Mouse (Mus musculus) stomach, embryonic 15.5 days (tissue): Measurements from ENCODE around the gene Sardh. TPM values are rescaled to one million over a fixed set of nuclear protein-coding genes. Genes with fewer than 3 reads are reported as not detected.

Source experiments
- ATAC-seq: fragments of 200-750 bp; cut with Nextera tagmentation; 2 replicates; pipeline ENCODE4 v1.8.0; 2017; ENCODE audit warnings: low read depth, moderate number of reproducible peaks, moderate TSS enrichment; ENCODE audit not compliant: insufficient read depth, low FRiP score
- H3K27ac ChIP-seq: fragments of 300-500 bp; sonication (generic); 2 replicates; pipeline ENCODE4 v1.5.1; 2015; ENCODE audit warnings: mild to moderate bottlenecking, inconsistent platforms
- H3K27me3 ChIP-seq: fragments of 300-500 bp; sonication (generic); replicated peaks from 2 replicates; pipeline ENCODE4 v1.6.1; 2015; ENCODE audit warnings: inconsistent platforms
- H3K36me3 ChIP-seq: fragments of 300-500 bp; sonication (generic); 2 replicates; pipeline ENCODE4 v1.6.1; 2015; ENCODE audit warnings: inconsistent platforms
- H3K4me1 ChIP-seq: fragments of 300-500 bp; sonication (generic); 2 replicates; pipeline ENCODE4 v1.6.1; 2015; ENCODE audit warnings: inconsistent platforms
- H3K4me2 ChIP-seq: fragments of 300-500 bp; sonication (generic); 2 replicates; pipeline ENCODE4 v1.6.1; 2015; ENCODE audit warnings: mild to moderate bottlenecking, inconsistent platforms
- H3K4me3 ChIP-seq: fragments of 300-500 bp; sonication (generic); replicated peaks from 2 replicates; pipeline ENCODE4 v1.5.1; 2015; ENCODE audit warnings: inconsistent platforms
- H3K9ac ChIP-seq: fragments of 300-500 bp; sonication (generic); 2 replicates; pipeline ENCODE4 v1.6.1; 2015; ENCODE audit warnings: inconsistent platforms
- H3K9me3 ChIP-seq: fragments of 300-500 bp; sonication (generic); 2 replicates; pipeline ENCODE4 v1.6.1; 2016; ENCODE audit warnings: inconsistent platforms
- whole genome bisulfite sequencing: fragments of 180-500 bp; shearing (Covaris S2); methylation state at CpG from one replicate; pipeline ENCODE4 v1.1.7; 2015; 5-methylcytosine and 5-hydroxymethylcytosine counted together
- polyA plus RNA-seq: library from polyadenylated mRNA; unstranded; fragments of >200 nt; fragmentation: Nextera tagmentation; extraction: Ambion mirVana; gene quantifications from 2 replicates; pipeline ENCODE4 v1.2.1, GENCODE M21; 2015

The Sardh gene
- polyA plus RNA-seq, 1 experiment from 2014 or later: 16.1 TPM

DNA sequence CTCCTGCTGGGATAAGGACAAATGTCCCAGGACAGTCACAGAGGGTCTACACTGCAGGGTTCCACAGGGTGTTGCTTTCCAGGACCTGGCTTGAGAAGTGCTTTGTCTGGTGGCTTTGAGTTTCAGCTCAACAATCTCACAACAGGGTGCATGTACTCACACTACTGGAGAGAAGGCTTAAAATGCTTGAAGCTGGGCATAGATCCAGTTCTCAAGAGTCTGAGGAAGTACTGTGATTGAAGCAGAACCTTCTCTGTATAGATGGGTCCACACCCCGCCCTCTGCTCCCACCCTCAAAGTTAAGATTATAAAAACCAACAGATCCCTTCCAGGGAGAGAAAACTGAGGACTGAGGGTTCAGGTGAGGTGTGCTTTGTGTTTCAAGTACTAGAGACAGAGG is 47.6 kb downstream of the Sardh start:
- Histone ChIP-seq H3K36me3 (no peaks in the 10 kb centered on the region), H3K4me2 (no peak overlapping the region), H3K27me3 (no peaks in the 10 kb centered on the region), H3K9me3 (no peaks in the 10 kb centered on the region), H3K27ac (no peak overlapping the region), H3K4me1 (no peaks in the 10 kb centered on the region), H3K9ac (no peak overlapping the region), H3K4me3 (no peak overlapping the region)
- 61% methylated on average over 1 of the region's 1 CpGs for WGBS
- no peak for ATAC-seq

DNA sequence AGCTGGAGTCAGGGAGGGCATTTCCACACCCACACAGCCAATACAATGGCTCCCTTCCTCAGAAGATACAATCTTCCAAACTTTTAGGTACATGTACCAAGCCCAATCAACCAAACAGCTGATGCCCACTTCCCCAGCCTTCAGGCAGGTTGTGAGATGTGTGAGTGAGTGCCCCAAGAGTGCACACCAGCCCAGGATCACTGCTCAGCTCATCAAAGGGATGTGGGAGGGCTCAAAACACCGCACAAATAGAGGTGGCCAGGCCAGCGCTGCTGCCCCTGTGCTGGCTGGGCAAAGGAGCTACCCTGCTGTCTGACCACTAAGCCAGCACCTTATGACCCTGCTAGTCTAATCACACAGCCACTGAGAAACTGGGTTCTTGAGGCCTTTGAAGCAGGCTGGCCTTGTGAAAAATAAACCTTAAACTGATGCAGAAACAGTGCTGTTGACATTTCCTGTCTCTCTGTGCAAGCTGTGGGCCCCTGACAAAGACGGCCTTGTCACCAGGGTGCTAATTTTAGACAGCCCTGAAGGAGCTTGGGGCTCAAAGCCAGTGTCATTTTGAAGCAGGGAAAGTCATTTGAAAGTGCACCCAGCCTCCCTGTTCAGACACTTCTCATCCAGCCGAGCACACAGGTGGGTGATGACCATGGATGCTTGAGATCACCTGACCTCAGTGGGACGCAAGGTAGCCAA is 49.4 kb downstream of the Sardh start:
- Histone ChIP-seq H3K27me3 (no peaks in the 10 kb centered on the region), H3K9ac (no peak overlapping the region), H3K27ac (no peak overlapping the region), H3K36me3 (no peaks in the 10 kb centered on the region; the same call in 1 of the 2 replicates), H3K9me3 (no peaks in the 10 kb centered on the region), H3K4me2 (no peak overlapping the region), H3K4me3 (no peak overlapping the region), H3K4me1 (no peaks in the 10 kb centered on the region)
- 43% methylated on average over 5 of the region's 5 CpGs for WGBS
- no peak for ATAC-seq

DNA sequence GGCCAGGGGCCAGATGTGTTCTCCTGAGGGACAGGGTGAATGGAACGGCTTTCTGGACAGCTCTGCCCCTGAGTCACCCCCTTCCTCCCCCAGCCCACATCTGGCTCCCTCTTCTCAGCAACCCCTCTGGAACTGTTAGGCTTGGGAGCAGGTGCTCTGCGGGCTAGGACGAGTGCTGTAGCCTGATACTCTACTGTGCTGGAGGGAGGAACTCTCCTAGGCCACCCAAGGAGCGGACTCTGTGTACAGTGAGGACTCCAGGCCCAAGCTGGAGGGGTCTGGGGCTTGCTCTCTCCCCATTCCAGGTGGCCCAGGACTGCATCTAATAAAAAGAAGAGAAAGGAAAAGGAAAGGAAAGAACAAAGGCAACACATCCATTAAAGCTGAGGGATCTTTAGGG is 58.1 kb downstream of the Sardh start:
- no peaks in the 10 kb centered on the region; the same call in 1 of the 2 replicates for H3K36me3 ChIP-seq
- H3K27ac ChIP-seq: no peak overlapping the region
- no peaks in the 10 kb centered on the region for H3K4me1 ChIP-seq
- H3K27me3 ChIP-seq: no peaks in the 10 kb centered on the region
- H3K9me3 ChIP-seq: no peaks in the 10 kb centered on the region
- no peak for ATAC-seq
- 36% methylated on average over 4 of the region's 4 CpGs for WGBS
- H3K9ac ChIP-seq: no peak overlapping the region
- no peak overlapping the region for H3K4me2 ChIP-seq
- no peak overlapping the region for H3K4me3 ChIP-seq

DNA sequence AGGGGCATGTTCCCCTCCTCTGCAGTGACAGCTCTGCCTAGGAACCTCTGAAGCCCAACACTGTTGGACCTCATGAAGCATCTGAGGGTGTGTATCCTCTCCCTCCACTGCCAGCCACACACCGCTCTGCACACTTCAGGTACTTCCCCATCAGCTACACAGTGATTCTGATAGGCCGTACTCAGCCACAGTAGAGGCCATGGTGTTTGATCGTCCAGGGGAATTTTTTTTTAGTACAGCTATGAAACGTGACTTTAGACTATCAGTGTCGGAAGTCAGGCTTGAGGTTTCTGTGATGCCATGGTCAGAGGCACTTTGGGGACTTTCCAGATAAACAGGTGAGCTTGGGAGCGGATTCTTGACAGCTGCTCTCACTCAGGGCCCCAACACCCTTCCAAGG is 60.6 kb downstream of the Sardh start:
- H3K4me3 ChIP-seq: no peak overlapping the region
- no peak overlapping the region for H3K27ac ChIP-seq
- peaks cover 9% of the 10 kb centered on the region; the same call in 1 of the 2 replicates for H3K4me1 ChIP-seq
- no peaks in the 10 kb centered on the region for H3K36me3 ChIP-seq
- 72% methylated on average over 6 of the region's 6 CpGs for WGBS
- ATAC-seq: no peak
- H3K4me2 ChIP-seq: no peak overlapping the region
- H3K27me3 ChIP-seq: no peaks in the 10 kb centered on the region
- H3K9ac ChIP-seq: no peak overlapping the region
- no peaks in the 10 kb centered on the region for H3K9me3 ChIP-seq

DNA sequence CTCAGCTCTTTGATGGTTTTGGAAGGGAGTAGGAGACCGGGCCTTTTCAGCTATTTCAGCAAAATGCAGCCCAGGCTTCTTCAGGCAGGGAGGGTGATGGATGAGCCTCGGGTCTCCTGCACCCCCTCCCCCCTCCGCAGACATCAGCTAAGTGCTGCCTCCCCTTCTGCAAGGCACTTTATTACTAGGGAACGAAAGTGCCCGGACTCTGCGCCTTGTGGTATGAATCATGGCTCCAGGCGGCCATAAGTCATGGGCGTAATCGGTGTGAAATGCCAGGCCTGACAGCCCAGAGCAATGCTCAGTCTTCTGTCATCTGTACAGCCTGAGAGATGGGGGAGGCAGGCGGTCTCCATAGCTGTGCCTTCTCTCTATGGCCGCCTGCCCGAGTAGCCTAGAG is 64.4 kb downstream of the Sardh start:
- Histone ChIP-seq H3K27ac (no peak overlapping the region; the same call in 1 of the 2 replicates), H3K4me2 (no peak overlapping the region), H3K36me3 (no peaks in the 10 kb centered on the region), H3K4me1 (peaks cover 9% of the 10 kb centered on the region; the same call in 1 of the 2 replicates), H3K4me3 (no peak overlapping the region), H3K27me3 (no peaks in the 10 kb centered on the region), H3K9ac (no peak overlapping the region), H3K9me3 (no peaks in the 10 kb centered on the region)
- ATAC-seq: peak; percentile 48; the same call in 1 of the 2 replicates
- WGBS: 24% methylated on average over 12 of the region's 12 CpGs

DNA sequence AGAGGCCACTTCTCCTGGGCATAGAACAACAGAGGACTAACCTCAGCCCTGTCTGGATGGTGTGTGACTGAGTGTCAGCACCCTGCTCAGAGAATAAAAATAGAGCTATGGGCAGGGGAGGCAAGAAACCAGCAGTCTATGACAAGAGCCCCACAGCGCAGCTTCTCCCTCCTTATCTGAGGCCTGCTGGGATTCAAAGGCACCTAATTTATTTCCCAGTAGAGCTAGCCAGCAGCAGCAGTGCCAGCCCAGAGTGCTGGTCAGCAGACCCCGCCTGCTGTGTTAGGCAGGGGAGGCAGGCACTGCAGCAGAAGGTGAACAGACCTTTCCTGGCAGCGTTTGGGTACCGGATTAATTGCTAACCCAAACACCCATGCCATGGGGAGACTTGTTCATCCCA is 66.2 kb downstream of the Sardh start:
- H3K4me3 ChIP-seq: no peak overlapping the region
- H3K27ac ChIP-seq: no peak overlapping the region
- no peak overlapping the region for H3K4me2 ChIP-seq
- peaks cover 9% of the 10 kb centered on the region; the same call in 1 of the 2 replicates for H3K4me1 ChIP-seq
- WGBS: 39% methylated on average over 4 of the region's 4 CpGs
- no peak for ATAC-seq
- H3K36me3 ChIP-seq: no peaks in the 10 kb centered on the region
- no peak overlapping the region for H3K9ac ChIP-seq
- no peaks in the 10 kb centered on the region for H3K27me3 ChIP-seq
- no peaks in the 10 kb centered on the region for H3K9me3 ChIP-seq

DNA sequence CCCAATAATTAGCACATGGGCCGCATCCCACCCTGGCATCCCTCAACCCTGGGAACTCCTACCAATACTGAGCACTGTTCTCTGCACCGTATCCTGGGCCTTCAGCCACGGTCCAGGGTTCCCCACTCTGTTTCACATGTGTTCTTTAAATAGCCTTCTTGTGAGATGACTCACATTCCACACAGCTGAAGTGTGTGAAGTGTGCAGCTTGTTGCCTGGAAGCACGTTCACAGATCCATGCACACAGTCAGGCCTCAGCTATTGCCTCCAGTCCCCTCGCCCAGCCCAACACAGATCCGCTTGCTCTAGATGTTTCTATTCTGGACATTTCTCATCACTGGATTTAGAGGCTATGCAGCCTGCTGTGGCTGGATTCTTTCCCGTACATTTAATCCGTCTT is 69.0 kb downstream of the Sardh start:
- H3K9ac ChIP-seq: no peak overlapping the region
- H3K27ac ChIP-seq: no peak overlapping the region
- no peaks in the 10 kb centered on the region for H3K27me3 ChIP-seq
- ATAC-seq: no peak
- H3K4me2 ChIP-seq: no peak overlapping the region
- no peak overlapping the region for H3K4me3 ChIP-seq
- H3K36me3 ChIP-seq: no peaks in the 10 kb centered on the region
- 60% methylated on average over 8 of the region's 8 CpGs for WGBS
- H3K9me3 ChIP-seq: no peaks in the 10 kb centered on the region
- H3K4me1 ChIP-seq: peaks cover 9% of the 10 kb centered on the region; the same call in 1 of the 2 replicates

DNA sequence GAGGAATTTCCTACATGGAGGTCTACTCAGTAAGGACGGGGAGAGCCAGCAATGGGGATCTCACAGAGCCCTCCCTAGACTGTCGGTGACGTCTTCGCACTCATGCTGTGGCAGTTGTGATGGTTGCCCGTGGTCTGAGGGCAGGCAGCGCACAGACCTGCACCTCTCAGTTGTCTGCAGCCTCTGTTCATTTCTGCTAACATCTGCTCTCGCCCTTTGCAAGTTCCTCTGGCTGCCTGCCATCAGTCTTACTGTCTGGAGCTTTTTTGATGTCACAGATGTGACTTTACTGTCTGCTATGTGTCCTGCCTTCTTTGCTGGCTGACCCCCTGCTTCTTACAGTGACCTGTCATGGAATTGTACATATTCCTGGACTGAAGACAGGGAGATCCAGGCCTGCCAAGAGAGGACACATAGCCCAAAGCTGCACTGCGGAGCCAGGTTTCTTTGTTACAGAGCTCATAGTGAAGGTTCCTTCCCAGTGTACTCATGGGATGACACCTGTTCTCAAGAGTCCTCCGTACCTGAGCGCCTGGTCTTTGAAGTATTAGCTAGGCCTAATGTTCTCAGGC is 72.4 kb downstream of the Sardh start:
- WGBS: 74% methylated on average over 10 of the region's 10 CpGs
- Histone ChIP-seq H3K27me3 (no peaks in the 10 kb centered on the region), H3K36me3 (no peaks in the 10 kb centered on the region), H3K4me3 (no peak overlapping the region), H3K4me1 (no peaks in the 10 kb centered on the region; the same call in 1 of the 2 replicates), H3K4me2 (no peak overlapping the region), H3K9me3 (no peaks in the 10 kb centered on the region), H3K9ac (no peak overlapping the region), H3K27ac (no peak overlapping the region)
- no peak for ATAC-seq

DNA sequence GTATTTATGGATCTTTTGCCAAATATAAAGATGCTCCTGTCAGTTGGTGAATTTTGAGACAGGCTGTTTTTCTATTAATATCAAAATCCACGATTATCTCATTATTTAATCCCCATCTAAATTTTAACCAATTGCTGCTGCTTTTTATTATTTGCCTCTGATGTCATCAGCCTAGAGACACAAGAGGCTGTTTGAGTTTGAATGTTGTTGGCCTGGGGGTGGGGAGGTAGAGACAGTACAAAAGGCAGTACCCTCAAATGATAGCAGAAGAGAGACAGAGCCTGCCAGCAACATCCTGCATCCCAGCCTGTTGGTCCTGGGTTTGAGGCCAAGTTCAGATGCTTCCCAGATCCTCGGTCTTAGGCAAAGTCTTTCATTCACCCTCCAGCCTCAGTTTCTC is 73.9 kb downstream of the Sardh start:
- Histone ChIP-seq H3K4me2 (no peak overlapping the region), H3K4me3 (no peak overlapping the region), H3K9ac (no peak overlapping the region), H3K4me1 (no peaks in the 10 kb centered on the region; the same call in 1 of the 2 replicates), H3K36me3 (no peaks in the 10 kb centered on the region), H3K27me3 (no peaks in the 10 kb centered on the region), H3K27ac (no peak overlapping the region), H3K9me3 (no peaks in the 10 kb centered on the region)
- 60% methylated on average over 2 of the region's 2 CpGs for WGBS
- ATAC-seq: no peak

DNA sequence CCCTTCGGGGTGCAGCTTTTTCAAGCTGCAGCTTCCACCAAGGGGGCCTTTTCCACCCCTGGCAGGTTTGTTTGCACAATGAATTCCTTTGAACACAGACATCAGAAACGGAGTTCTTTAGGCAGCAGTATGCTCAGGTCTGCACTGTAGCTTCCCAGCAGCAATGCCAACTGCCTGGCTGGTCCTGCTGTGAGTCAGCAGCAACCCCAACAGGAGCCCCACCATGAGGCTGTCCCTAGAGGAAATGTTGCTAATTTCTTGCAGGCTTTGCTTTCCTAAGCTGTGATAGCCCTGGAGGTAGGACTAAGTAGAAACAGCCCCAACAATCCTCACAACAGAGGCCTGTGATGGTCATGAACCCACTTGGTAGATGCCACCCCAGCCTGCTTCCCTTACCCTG is 81.1 kb downstream of the Sardh start:
- no peaks in the 10 kb centered on the region for H3K9me3 ChIP-seq
- H3K27ac ChIP-seq: no peak overlapping the region
- H3K4me1 ChIP-seq: 0 out of 2 replicates have a peak, but pooled peaks cover 6% of the 10 kb centered on the region
- 14% methylated on average over 2 of the region's 2 CpGs for WGBS
- no peak overlapping the region for H3K4me2 ChIP-seq
- ATAC-seq: no peak
- H3K36me3 ChIP-seq: no peaks in the 10 kb centered on the region
- H3K9ac ChIP-seq: no peak overlapping the region
- H3K4me3 ChIP-seq: no peak overlapping the region
- no peaks in the 10 kb centered on the region for H3K27me3 ChIP-seq

DNA sequence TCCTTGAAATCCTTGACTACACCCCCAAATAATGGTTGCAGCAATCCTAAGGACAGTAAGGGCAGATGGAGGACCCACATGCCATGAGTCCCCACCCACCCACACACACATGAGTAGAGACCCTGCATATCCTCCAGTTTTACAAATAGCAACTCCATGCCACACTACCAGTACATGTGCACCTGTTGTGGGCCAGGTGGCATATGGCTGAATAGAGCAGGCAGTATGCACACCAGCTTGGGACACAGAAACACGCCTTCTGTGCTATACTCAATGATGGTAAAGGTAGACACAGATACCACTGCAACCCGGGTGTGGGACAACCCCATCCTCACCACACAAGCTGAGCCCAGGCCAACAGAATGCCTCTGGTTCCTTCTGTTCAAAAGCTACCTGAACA is 82.1 kb downstream of the Sardh start:
- WGBS: 84% methylated on average over 2 of the region's 2 CpGs
- Histone ChIP-seq H3K27me3 (no peaks in the 10 kb centered on the region), H3K4me1 (0 out of 2 replicates have a peak, but pooled peaks cover 6% of the 10 kb centered on the region)

DNA sequence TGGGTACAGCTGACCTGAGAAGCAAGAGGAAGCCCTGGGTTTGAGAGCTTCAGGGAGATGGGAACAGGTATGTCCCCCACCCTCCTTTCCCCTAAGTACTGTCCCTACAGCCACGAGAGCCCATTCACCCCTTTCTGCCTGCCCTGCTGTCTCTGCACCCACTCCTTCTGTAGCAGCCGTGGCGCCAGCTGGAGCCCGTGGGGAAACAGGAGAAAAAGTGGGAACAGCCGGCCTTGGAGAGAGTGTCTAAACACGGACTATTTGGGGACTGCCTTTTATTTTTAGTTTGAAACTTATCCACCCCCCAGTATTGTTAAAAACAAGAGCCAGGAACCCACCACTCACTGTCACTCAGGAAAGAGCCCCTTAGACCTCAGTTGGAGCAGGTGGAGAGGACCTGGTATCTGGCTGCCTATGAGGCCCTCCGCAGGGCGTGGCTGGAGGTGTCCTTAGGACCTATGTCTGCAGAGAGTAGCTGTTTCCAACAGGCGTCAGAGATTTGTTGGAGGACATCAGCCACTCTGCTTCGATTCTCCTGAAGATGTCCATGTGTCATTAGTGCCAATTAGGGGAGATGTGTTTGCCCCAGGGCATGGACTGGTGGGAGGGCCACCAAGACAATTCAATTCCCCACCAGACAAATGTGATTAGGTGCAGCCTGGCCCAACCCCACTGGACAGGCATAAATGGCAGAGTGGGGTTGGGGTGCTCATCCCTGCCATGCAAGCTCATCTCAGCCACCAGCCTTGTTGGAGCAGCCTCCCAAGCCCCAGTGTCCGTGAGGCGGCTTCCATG is 83.1 kb downstream of the Sardh start, which contains the start of gene Dbh:
Gene Dbh, plus strand, starts transcription at position 438 of the 795 bp plus-strand sequence.
- H3K27me3 ChIP-seq: no peaks in the 10 kb centered on the region
- no peaks in the 10 kb centered on the region for H3K36me3 ChIP-seq
- H3K4me1 ChIP-seq: 0 out of 2 replicates have a peak, but pooled peaks cover 6% of the 10 kb centered on the region
- no peak within 1 kb of the TSS for H3K4me3 ChIP-seq
- H3K9ac ChIP-seq: no peak within 1 kb of the TSS
- no peak within 1 kb of the TSS for H3K27ac ChIP-seq
- no peak within 1 kb of the TSS for H3K4me2 ChIP-seq
- H3K9me3 ChIP-seq: no peaks in the 10 kb centered on the region
- WGBS: 79% methylated on average over 12 of the region's 12 CpGs
- ATAC-seq: no peak

More for the DNA sequence above, 82.1 kb downstream of the Sardh start:
- no peak for ATAC-seq
- no peak overlapping the region for H3K4me2 ChIP-seq
- no peak overlapping the region for H3K4me3 ChIP-seq
- H3K9ac ChIP-seq: no peak overlapping the region
- no peak overlapping the region for H3K27ac ChIP-seq
- H3K36me3 ChIP-seq: no peaks in the 10 kb centered on the region
- no peaks in the 10 kb centered on the region for H3K9me3 ChIP-seq
